Mouse (Mus musculus): ENCODE results near the gene Mif4gd. TPM values are rescaled to one million over a fixed set of nuclear protein-coding genes. Genes with fewer than 3 reads are reported as not detected.

Mif4gd gene
- total and polyA plus RNA-seq, 2 experiments from 2014 or later: 16.9 to 19.4 TPM

GRCm38 (mm10) chr11:115606733-115607132 lies 6.0 kb downstream of the Mif4gd start:
- H3K9ac ChIP-seq: no peak overlapping the region
- H3K4me1 ChIP-seq (ENCODE audit: insufficient read depth): peaks cover 17% of the 10 kb centered on the region
- H3K36me3 ChIP-seq (ENCODE audit: insufficient read depth): peaks cover 31% of the 10 kb centered on the region
- no peak for ATAC-seq
- H3K27ac ChIP-seq (ENCODE audit: low read depth, low read length): no peak overlapping the region
- H3K4me2 ChIP-seq (ENCODE audit: low read depth): no peak overlapping the region
- DNase-seq: no peak
- H3K27me3 ChIP-seq (ENCODE audit: insufficient read depth, low read length): no peaks in the 10 kb centered on the region
- no peaks in the 10 kb centered on the region for H3K9me3 ChIP-seq (ENCODE audit: low read length)
- no peak overlapping the region for H3K4me3 ChIP-seq (ENCODE audit: low read depth, low read length)
- 95% methylated on average over 18 of the region's 18 CpGs for WGBS
- no peak for TF ChIP-seq CTCF (IDR thresholded peaks at IDR 0.05; ENCODE audit: low read depth)

- no peaks in the 10 kb centered on the region for H3K27me3 ChIP-seq (ENCODE audit: insufficient read depth, low read length)
- no peak for TF ChIP-seq CTCF (IDR thresholded peaks at IDR 0.05; ENCODE audit: low read depth)
- DNase-seq: no peak
These were observed 8.5 kb downstream of the Mif4gd start for GRCm38 (mm10) chr11:115604304-115604696.

GRCm38 (mm10) chr11:115603476-115604303 lies 9.1 kb downstream of the Mif4gd start, which contains the start of the genes Mrps7 and Gga3:
Gene Mrps7 (plus strand): TSS chr11:115603925.
Gene Gga3 (minus strand): TSS chr11:115604051.
- Histone ChIP-seq H3K36me3 (ENCODE audit: insufficient read depth) (peaks cover 27% of the 10 kb centered on the region), H3K4me3 (ENCODE audit: low read depth, low read length) (peak within 1 kb of the TSS; percentile 95), H3K4me2 (ENCODE audit: low read depth) (peak within 1 kb of the TSS; percentile 89), H3K9ac (peak within 1 kb of the TSS; percentile 97), H3K4me1 (ENCODE audit: insufficient read depth) (peaks cover 15% of the 10 kb centered on the region), H3K27me3 (ENCODE audit: insufficient read depth, low read length) (no peaks in the 10 kb centered on the region), H3K9me3 (ENCODE audit: low read length) (no peaks in the 10 kb centered on the region), H3K27ac (ENCODE audit: low read depth, low read length) (peak within 1 kb of the TSS; percentile 95)
- DNase-seq: peak; percentile 95
- ATAC-seq: peak; percentile 98
- 1% methylated on average over 89 of the region's 93 CpGs for WGBS
- no peak for TF ChIP-seq CTCF (IDR thresholded peaks at IDR 0.05; ENCODE audit: low read depth)

More at GRCm38 (mm10) chr11:115604304-115604696, 8.5 kb downstream of the Mif4gd start:
- H3K27ac ChIP-seq (ENCODE audit: low read depth, low read length): peak overlapping the region; percentile 95
- peak; percentile 10 for ATAC-seq
- H3K9ac ChIP-seq: peak overlapping the region; percentile 97
- no peaks in the 10 kb centered on the region for H3K9me3 ChIP-seq (ENCODE audit: low read length)
- peak overlapping the region; percentile 89 for H3K4me2 ChIP-seq (ENCODE audit: low read depth)
- peaks cover 29% of the 10 kb centered on the region for H3K36me3 ChIP-seq (ENCODE audit: insufficient read depth)
- peak overlapping the region; percentile 95 for H3K4me3 ChIP-seq (ENCODE audit: low read depth, low read length)
- under 1% methylated on average over 26 of the region's 26 CpGs for WGBS
- peaks cover 15% of the 10 kb centered on the region for H3K4me1 ChIP-seq (ENCODE audit: insufficient read depth)

- peaks cover 15% of the 10 kb centered on the region for H3K4me1 ChIP-seq (ENCODE audit: insufficient read depth)
- no peak for DNase-seq
- H3K27ac ChIP-seq (ENCODE audit: low read depth, low read length): peak overlapping the region; percentile 95
- peak overlapping the region; percentile 95 for H3K4me3 ChIP-seq (ENCODE audit: low read depth, low read length)
- H3K9me3 ChIP-seq (ENCODE audit: low read length): no peaks in the 10 kb centered on the region
- peaks cover 29% of the 10 kb centered on the region for H3K36me3 ChIP-seq (ENCODE audit: insufficient read depth)
- no peaks in the 10 kb centered on the region for H3K27me3 ChIP-seq (ENCODE audit: insufficient read depth, low read length)
- peak overlapping the region; percentile 97 for H3K9ac ChIP-seq
- no peak for ATAC-seq
- WGBS: 6% methylated on average over 15 of the region's 15 CpGs
- peak overlapping the region; percentile 89 for H3K4me2 ChIP-seq (ENCODE audit: low read depth)
- no peak for TF ChIP-seq CTCF (IDR thresholded peaks at IDR 0.05; ENCODE audit: low read depth)
These were observed 9.7 kb downstream of the Mif4gd start for GRCm38 (mm10) chr11:115603128-115603475.

GRCm38 (mm10) chr11:115601174-115601573 lies 11.6 kb downstream of the Mif4gd start:
- WGBS: 95% methylated on average over 4 of the region's 4 CpGs
- H3K27ac ChIP-seq (ENCODE audit: low read depth, low read length): no peak overlapping the region
- no peak overlapping the region for H3K4me3 ChIP-seq (ENCODE audit: low read depth, low read length)
- H3K27me3 ChIP-seq (ENCODE audit: insufficient read depth, low read length): no peaks in the 10 kb centered on the region
- H3K9ac ChIP-seq: no peak overlapping the region
- peaks cover 20% of the 10 kb centered on the region for H3K36me3 ChIP-seq (ENCODE audit: insufficient read depth)
- DNase-seq (no peak), ATAC-seq (no peak)
- peaks cover 15% of the 10 kb centered on the region for H3K4me1 ChIP-seq (ENCODE audit: insufficient read depth)
- TF ChIP-seq CTCF (IDR thresholded peaks at IDR 0.05; ENCODE audit: low read depth): no peak
- no peak overlapping the region for H3K4me2 ChIP-seq (ENCODE audit: low read depth)
- no peaks in the 10 kb centered on the region for H3K9me3 ChIP-seq (ENCODE audit: low read length)

- no peaks in the 10 kb centered on the region for H3K9me3 ChIP-seq (ENCODE audit: low read length)
- peaks cover 15% of the 10 kb centered on the region for H3K4me1 ChIP-seq (ENCODE audit: insufficient read depth)
- no peak overlapping the region for H3K4me2 ChIP-seq (ENCODE audit: low read depth)
- peaks cover 16% of the 10 kb centered on the region for H3K36me3 ChIP-seq (ENCODE audit: insufficient read depth)
- H3K4me3 ChIP-seq (ENCODE audit: low read depth, low read length): no peak overlapping the region
- no peak overlapping the region for H3K27ac ChIP-seq (ENCODE audit: low read depth, low read length)
- no peak overlapping the region for H3K9ac ChIP-seq
- DNase-seq (no peak), ATAC-seq (no peak)
- H3K27me3 ChIP-seq (ENCODE audit: insufficient read depth, low read length): no peaks in the 10 kb centered on the region
- WGBS: 97% methylated on average over 15 of the region's 15 CpGs
- TF ChIP-seq CTCF (IDR thresholded peaks at IDR 0.05; ENCODE audit: low read depth): no peak
These were observed 12.0 kb downstream of the Mif4gd start for GRCm38 (mm10) chr11:115600743-115601142.

GRCm38 (mm10) chr11:115599722-115600121 lies 13.0 kb downstream of the Mif4gd start:
- Histone ChIP-seq H3K4me2 (ENCODE audit: low read depth) (no peak overlapping the region), H3K9me3 (ENCODE audit: low read length) (no peaks in the 10 kb centered on the region), H3K27ac (ENCODE audit: low read depth, low read length) (no peak overlapping the region), H3K9ac (no peak overlapping the region), H3K4me1 (ENCODE audit: insufficient read depth) (peaks cover 9% of the 10 kb centered on the region), H3K36me3 (ENCODE audit: insufficient read depth) (peaks cover 14% of the 10 kb centered on the region), H3K27me3 (ENCODE audit: insufficient read depth, low read length) (no peaks in the 10 kb centered on the region), H3K4me3 (ENCODE audit: low read depth, low read length) (no peak overlapping the region)
- ATAC-seq (no peak), DNase-seq (no peak)
- no peak for TF ChIP-seq CTCF (IDR thresholded peaks at IDR 0.05; ENCODE audit: low read depth)
- 93% methylated on average over 7 of the region's 7 CpGs for WGBS
